Mouse (Mus musculus): ENCODE results near the gene Aldob. TPM values are rescaled to one million over a fixed set of nuclear protein-coding genes. Genes with fewer than 3 reads are reported as not detected.

Gene Aldob
- polyA plus RNA-seq (2015; fragmentation: Nextera tagmentation; extraction: Ambion mirVana), result 0.25 and 0.77 TPM in 2 replicates

GRCm38 (mm10) chr4:49549383-49549782 lies at the start of gene Aldob:
Gene Aldob, minus strand, starts transcription at chr4:49549546.
- H3K36me3 ChIP-seq (replicated peaks), result no peaks in the 10 kb centered on the region
- H3K4me3 ChIP-seq, result no peak within 1 kb of the TSS
- H3K27ac ChIP-seq, result no peak within 1 kb of the TSS
- no peak for ATAC-seq (replicated peaks)
- no peaks in the 10 kb centered on the region for H3K4me1 ChIP-seq
- no peaks in the 10 kb centered on the region for H3K27me3 ChIP-seq (replicated peaks)
- no peaks in the 10 kb centered on the region for H3K9me3 ChIP-seq
- 67% methylated on average over 3 of the region's 3 CpGs for WGBS
- no peak within 1 kb of the TSS for H3K9ac ChIP-seq
- no peak within 1 kb of the TSS for H3K4me2 ChIP-seq

GRCm38 (mm10) chr4:49597183-49598100 lies 48.1 kb upstream of the Aldob start, which contains the start of gene Tmem246:
Gene Tmem246, minus strand, starts transcription at chr4:49597876.
- Histone ChIP-seq H3K4me3 (peak within 1 kb of the TSS; percentile 83), H3K9ac (peak within 1 kb of the TSS; percentile 83), H3K27me3 (replicated peaks) (no peaks in the 10 kb centered on the region), H3K9me3 (no peaks in the 10 kb centered on the region), H3K4me2 (peak within 1 kb of the TSS; percentile 60), H3K27ac (peak within 1 kb of the TSS; percentile 94), H3K4me1 (peaks cover 11% of the 10 kb centered on the region), H3K36me3 (replicated peaks) (no peaks in the 10 kb centered on the region)
- WGBS, result under 1% methylated on average over 76 of the region's 77 CpGs
- peak; percentile 95 for ATAC-seq (replicated peaks)

- Histone ChIP-seq H3K27ac (peak overlapping the region; percentile 94), H3K4me3 (peak overlapping the region; percentile 83), H3K9me3 (no peaks in the 10 kb centered on the region), H3K9ac (peak overlapping the region; percentile 83), H3K36me3 (replicated peaks) (no peaks in the 10 kb centered on the region), H3K4me2 (peak overlapping the region; percentile 60), H3K27me3 (replicated peaks) (no peaks in the 10 kb centered on the region), H3K4me1 (peaks cover 11% of the 10 kb centered on the region)
- WGBS, result under 1% methylated on average over 20 of the region's 20 CpGs
- no peak; the same call in 1 of the 2 replicates for ATAC-seq (replicated peaks)
Measured at GRCm38 (mm10) chr4:49596846-49597182, 47.5 kb upstream of the Aldob start.

GRCm38 (mm10) chr4:49590152-49590551 lies 40.8 kb upstream of the Aldob start:
- Histone ChIP-seq H3K4me1 (peaks cover 3% of the 10 kb centered on the region; the same call in 1 of the 2 replicates), H3K4me2 (no peak overlapping the region), H3K9me3 (no peaks in the 10 kb centered on the region), H3K9ac (no peak overlapping the region), H3K4me3 (no peak overlapping the region), H3K27me3 (replicated peaks) (no peaks in the 10 kb centered on the region), H3K36me3 (replicated peaks) (peaks cover 14% of the 10 kb centered on the region), H3K27ac (no peak overlapping the region)
- 86% methylated on average over 2 of the region's 2 CpGs for WGBS
- ATAC-seq (replicated peaks), result no peak

GRCm38 (mm10) chr4:49586811-49587210 lies 37.5 kb upstream of the Aldob start:
- no peaks in the 10 kb centered on the region for H3K9me3 ChIP-seq
- ATAC-seq (replicated peaks), result no peak
- H3K9ac ChIP-seq, result no peak overlapping the region
- H3K4me2 ChIP-seq, result no peak overlapping the region
- no peaks in the 10 kb centered on the region for H3K27me3 ChIP-seq (replicated peaks)
- 91% methylated on average over 10 of the region's 10 CpGs for WGBS
- no peaks in the 10 kb centered on the region for H3K4me1 ChIP-seq
- H3K27ac ChIP-seq, result no peak overlapping the region
- H3K36me3 ChIP-seq (replicated peaks), result peaks cover 23% of the 10 kb centered on the region
- no peak overlapping the region for H3K4me3 ChIP-seq

- Histone ChIP-seq H3K36me3 (replicated peaks) (peaks cover 23% of the 10 kb centered on the region), H3K27ac (no peak overlapping the region), H3K27me3 (replicated peaks) (no peaks in the 10 kb centered on the region), H3K9me3 (no peaks in the 10 kb centered on the region), H3K4me2 (no peak overlapping the region), H3K4me3 (no peak overlapping the region), H3K4me1 (no peaks in the 10 kb centered on the region), H3K9ac (no peak overlapping the region)
- 85% methylated on average over 7 of the region's 7 CpGs for WGBS
- no peak; the same call in 1 of the 2 replicates for ATAC-seq (replicated peaks)
Measured at GRCm38 (mm10) chr4:49585524-49586101, 36.3 kb upstream of the Aldob start.

- no peaks in the 10 kb centered on the region for H3K9me3 ChIP-seq
- no peaks in the 10 kb centered on the region for H3K27me3 ChIP-seq (replicated peaks)
- no peak overlapping the region for H3K4me3 ChIP-seq
- peaks cover 23% of the 10 kb centered on the region for H3K36me3 ChIP-seq (replicated peaks)
- 0 out of 2 replicates have a peak, but pooled peaks have one; percentile 27 for ATAC-seq (replicated peaks)
- 58% methylated on average over 14 of the region's 14 CpGs for WGBS
- no peak overlapping the region for H3K27ac ChIP-seq
- H3K4me2 ChIP-seq, result no peak overlapping the region
- H3K4me1 ChIP-seq, result no peaks in the 10 kb centered on the region
- H3K9ac ChIP-seq, result no peak overlapping the region
Measured at GRCm38 (mm10) chr4:49583965-49584831, 34.9 kb upstream of the Aldob start.

- Histone ChIP-seq H3K4me2 (no peak overlapping the region), H3K9me3 (no peaks in the 10 kb centered on the region), H3K4me1 (no peaks in the 10 kb centered on the region), H3K36me3 (replicated peaks) (peaks cover 19% of the 10 kb centered on the region), H3K9ac (no peak overlapping the region), H3K27ac (no peak overlapping the region), H3K27me3 (replicated peaks) (no peaks in the 10 kb centered on the region), H3K4me3 (no peak overlapping the region)
- WGBS, result 80% methylated on average over 4 of the region's 4 CpGs
- no peak for ATAC-seq (replicated peaks)
Measured at GRCm38 (mm10) chr4:49581256-49581655, 31.9 kb upstream of the Aldob start.

- H3K4me2 ChIP-seq, result no peak overlapping the region
- ATAC-seq (replicated peaks), result no peak
- H3K27ac ChIP-seq, result no peak overlapping the region
- H3K4me1 ChIP-seq, result no peaks in the 10 kb centered on the region
- WGBS, result 87% methylated on average over 4 of the region's 4 CpGs
- no peak overlapping the region for H3K9ac ChIP-seq
- H3K4me3 ChIP-seq, result no peak overlapping the region
- no peaks in the 10 kb centered on the region for H3K27me3 ChIP-seq (replicated peaks)
- no peaks in the 10 kb centered on the region for H3K9me3 ChIP-seq
- H3K36me3 ChIP-seq (replicated peaks), result no peaks in the 10 kb centered on the region
Measured at GRCm38 (mm10) chr4:49572194-49572593, 22.8 kb upstream of the Aldob start.

- Histone ChIP-seq H3K4me1 (no peaks in the 10 kb centered on the region), H3K9ac (no peak overlapping the region), H3K27me3 (replicated peaks) (no peaks in the 10 kb centered on the region), H3K9me3 (no peaks in the 10 kb centered on the region), H3K27ac (no peak overlapping the region), H3K36me3 (replicated peaks) (no peaks in the 10 kb centered on the region), H3K4me2 (no peak overlapping the region), H3K4me3 (no peak overlapping the region)
- WGBS, result 21% methylated on average over 3 of the region's 3 CpGs
- ATAC-seq (replicated peaks), result peak; percentile 67
Measured at GRCm38 (mm10) chr4:49567613-49568012, 18.3 kb upstream of the Aldob start.

- Histone ChIP-seq H3K4me2 (no peak overlapping the region), H3K27me3 (replicated peaks) (no peaks in the 10 kb centered on the region), H3K36me3 (replicated peaks) (no peaks in the 10 kb centered on the region), H3K4me1 (no peaks in the 10 kb centered on the region; the same call in 1 of the 2 replicates), H3K9me3 (no peaks in the 10 kb centered on the region), H3K4me3 (no peak overlapping the region), H3K9ac (no peak overlapping the region), H3K27ac (no peak overlapping the region)
- 0 out of 2 replicates have a peak, but pooled peaks have one; percentile 54 for ATAC-seq (replicated peaks)
- WGBS, result 77% methylated on average over 20 of the region's 20 CpGs
Measured at GRCm38 (mm10) chr4:49559915-49560772, 10.8 kb upstream of the Aldob start.
